Mouse (Mus musculus) urinary bladder, postnatal 4 days (tissue): Measurements from ENCODE around the gene Get4.
A peak's percentile ranks its signal among the peaks of the same experiment; 100 is the strongest.

Experiments used
- DNase-seq, 2 experiments: peaks; one replicate each; pipeline ENCODE4 v3.0.0; 2021 to 2022; ENCODE audit warnings: low spot score in 2 of 2

The Get4 gene

DNA sequence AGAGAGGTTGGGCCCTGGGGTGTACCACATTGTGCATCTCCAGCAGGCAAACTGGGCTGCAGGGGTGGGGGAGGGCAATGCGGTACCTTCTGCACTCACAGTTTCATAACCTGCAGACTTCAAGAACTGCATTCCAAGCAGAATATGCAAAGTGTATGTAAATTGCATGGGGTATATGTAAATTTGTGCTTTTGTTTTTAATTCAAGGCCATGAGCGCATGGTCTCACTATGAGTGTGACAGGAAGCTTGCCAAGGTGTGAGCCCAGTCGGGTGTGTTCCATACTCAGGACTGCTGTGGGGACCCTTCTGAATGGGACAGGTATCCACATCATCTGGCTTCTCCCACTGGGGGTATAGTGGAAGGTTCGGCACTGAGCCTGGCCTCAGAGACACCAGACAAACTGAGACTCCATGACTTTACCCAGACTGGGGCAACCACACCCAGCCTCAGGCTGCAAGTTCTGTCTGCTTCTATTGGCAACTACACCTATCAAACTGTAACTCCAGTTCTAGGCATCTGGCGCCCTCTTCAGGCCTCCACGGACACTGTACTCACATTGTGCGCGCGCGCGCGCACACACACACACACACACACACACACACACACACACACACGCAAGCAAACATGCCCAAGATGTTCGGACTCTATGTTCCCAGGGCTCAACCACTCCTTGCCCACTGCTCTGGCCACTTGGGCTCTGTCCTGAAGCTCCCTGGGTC is 31.5 kb downstream of the Get4 start:
- DNase-seq = no peak

DNA sequence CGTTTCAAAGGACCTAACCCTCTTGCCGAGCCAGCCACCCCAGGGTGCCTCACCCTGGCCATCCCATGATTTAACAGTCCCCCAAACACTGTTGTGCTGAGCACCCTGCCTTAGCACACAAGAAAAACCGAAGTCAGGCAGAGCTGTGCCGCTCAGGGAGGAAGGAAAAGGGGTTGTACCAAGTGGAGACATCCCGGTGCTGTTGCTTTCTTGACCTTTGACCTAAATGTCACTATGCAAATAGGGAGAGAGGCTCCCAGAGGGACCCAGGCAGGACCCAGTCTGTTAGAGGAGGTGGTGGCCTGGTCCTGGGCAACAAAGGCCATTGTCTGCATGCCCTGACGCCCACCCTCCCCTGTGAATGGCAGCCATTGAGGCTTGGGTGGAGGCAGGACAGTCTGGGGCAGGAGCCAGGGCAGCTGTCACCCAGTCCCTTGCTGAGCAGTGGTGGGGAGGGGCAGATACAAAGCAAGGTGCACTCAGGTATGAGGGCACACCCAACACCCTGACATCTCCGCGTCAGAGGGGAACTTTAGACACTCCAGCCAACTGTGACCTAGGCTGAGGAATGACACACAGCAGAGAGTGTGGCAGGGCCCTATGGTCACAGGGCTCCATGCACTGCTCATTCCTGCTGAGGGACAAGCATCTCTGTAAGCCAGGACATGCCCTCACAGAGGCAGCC is 33.4 kb downstream of the Get4 start:
- no peak for DNase-seq

DNA sequence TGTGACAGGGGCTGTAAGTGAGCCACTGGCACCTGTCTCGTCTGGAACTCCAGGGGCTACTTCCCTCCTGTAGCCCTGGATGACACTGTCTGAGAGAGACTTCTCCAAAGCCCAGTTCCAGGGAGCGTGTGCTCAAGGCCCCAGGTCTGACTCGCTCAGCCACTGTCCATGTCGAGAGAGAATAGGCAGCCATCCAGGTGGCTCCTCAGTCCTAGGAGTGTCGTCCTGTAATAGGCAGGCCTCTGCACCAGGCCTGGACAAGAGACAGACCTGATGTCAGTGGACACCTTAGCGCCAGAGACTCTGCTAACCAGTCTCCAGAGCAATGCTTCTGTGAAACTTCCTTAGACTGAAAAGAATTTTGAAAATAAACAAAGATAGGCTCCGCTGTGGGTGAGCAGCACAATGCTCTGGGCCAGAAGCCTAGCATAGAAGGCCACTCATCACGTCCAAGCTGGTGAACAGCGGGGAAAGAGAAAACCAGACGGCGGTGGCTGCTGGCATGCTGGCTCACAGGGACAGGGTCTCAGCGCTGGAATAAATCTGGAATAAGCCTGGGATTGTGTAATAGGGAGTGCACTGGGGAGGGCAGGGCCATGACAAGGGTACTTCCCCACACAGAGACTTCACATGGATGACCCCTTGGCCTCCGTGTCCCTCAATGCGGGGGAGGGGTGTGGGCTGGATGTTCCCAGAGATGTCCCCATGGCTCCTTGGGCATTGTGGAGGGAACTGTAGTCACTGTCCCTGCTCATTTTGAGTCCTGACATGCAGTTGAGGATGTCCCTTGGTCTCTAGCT is 34.2 kb downstream of the Get4 start:
- no peak for DNase-seq

DNA sequence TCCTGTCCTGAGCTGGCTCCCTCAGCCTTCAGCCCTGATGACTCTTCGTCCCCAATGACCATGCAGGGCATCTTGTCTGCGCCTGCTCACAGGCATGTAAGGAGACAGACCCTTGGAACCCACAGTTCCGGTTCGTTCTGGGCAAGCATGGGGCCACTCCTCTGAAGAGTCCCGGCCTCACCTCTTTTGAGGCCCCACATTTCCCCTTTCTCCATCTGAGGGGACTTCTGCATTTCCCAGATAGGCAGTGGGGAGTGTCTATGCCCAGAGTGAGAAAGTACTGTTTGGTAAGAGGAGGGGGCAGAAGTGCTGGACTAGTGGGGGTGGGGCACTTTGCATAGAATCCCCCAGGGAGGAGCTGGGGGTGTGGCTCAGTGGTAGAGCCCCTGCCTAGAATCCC is 35.0 kb downstream of the Get4 start:
- DNase-seq = no peak

DNA sequence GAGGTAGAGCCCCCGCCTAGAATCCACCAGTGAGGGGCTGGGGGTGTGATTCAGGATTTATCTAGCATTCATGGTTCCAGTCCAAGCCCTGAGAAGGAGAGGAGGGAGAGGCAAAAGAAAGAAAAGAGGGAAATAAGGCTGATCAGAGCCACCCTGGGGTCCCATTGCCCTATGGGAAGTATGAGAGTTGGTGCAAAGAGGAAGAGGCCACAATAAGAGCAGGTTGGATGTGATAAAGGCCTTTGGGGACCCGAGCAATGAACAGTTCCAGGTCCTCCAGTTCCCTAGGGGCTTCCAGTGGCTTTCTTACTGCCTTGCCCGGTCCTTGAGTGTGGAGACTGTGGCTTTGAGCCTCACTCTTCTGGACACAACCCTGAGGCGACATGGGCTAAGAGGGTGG is 35.7 kb downstream of the Get4 start:
- no peak for DNase-seq

DNA sequence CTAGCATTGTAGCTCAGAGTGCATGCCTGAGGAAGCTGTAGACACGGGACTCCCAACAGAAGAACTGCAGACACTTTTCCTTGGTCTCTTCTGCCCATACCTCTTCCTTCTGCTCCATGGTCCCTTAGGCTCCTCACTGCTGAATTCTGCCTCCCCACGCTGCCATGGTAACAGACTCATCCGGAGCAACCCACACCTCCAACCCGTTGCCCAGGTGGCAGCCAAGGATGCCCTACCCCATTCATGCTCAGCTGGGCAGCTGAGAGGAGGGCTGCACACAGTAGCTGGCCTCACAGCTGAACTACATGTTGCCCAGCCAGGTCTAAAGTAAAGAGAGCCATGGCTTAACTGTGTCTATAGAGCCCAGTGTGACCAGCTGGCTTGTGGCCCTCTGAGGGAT is 36.5 kb downstream of the Get4 start:
- DNase-seq = no peak

DNA sequence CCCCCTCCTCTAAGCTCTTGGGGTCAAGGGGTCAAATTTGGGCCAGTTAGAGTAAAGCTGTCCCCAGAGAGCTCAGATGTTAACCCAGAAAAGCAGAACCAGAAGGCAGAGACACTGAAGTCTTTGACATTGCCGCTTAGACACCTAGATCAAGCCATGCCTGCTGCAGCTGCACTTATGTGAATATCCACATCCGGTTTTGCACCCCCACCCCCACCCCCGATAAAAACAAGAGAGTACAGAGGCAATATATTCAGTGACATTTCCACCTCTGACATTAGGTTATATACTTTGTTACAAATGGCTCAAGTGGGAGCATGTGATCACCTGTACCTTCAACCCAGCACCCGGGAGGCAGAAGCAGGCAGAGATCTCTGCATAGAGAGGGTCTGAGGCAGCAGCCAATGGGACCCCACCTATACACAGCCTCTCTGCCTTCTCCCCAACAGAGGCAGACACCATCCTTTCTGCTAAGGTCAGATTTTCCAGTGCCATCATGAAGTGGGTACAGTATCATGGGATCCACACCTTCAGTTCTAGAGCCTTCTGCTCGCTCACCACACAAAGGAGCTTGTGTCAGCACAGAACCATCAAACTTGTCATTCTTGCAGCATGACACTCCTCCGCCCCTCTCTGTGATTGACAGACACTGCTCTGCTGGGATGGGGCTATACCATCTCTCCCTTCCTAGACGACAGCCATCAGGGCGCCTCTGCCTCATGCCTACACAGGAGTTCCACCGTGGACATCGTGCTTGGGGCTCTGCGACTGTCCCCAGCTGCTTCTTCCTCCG is 38.5 kb downstream of the Get4 start:
- DNase-seq = no peak

DNA sequence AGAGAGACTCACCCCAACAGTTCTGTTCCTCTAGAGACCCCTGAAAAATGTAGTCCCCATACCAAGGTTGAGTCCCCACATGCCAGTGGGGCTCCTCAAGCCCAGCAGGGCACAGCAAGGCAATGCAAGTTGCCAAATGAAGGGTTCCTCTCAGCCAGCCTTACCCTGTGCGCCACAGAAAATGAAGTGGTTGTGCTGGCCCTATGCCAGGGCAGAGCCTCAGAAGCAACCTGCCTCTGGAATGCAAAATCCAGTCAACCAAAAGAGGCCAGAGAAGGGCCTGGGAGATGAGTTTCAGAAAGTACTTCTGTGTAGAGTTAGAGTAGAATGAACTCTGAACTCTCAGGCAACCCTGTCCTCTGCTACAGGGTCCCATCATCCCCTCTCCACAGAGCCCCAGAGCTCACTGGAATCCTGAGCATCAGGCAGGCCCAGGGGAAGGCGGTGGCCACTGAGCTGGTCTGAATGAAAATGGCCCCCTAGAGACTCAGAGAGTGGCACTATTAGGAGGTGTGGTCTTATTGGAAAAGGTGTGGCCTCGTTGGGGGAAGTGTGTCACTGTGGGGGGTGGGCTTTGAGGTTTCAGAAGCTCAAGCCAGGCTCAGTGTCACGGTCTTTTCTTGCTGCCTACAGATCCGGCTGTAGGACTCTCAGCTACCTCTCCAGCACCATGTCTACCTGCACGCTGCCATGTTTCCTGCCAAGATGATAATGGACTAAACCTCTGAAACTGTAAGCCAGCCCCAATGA is 39.9 kb downstream of the Get4 start:
- DNase-seq = no peak

DNA sequence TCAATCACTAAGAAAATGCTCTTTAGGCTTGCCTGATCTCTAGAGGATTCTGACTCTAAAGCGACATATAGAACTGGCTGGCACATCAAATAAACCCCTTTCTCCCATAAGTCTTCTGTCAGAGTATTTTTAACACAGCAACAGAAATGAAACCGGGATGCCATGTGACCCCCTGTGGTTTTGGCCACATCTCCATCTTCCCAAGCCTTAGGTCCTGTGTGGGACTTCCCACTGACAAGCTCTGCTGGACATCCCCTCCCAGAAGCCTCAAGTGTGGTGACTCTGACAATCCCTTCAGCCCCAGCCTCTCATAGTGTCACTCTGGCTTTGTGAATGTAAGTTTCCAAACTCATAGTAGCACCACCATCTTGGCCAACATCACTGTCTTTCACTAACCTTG is 42.0 kb downstream of the Get4 start:
- no peak for DNase-seq

DNA sequence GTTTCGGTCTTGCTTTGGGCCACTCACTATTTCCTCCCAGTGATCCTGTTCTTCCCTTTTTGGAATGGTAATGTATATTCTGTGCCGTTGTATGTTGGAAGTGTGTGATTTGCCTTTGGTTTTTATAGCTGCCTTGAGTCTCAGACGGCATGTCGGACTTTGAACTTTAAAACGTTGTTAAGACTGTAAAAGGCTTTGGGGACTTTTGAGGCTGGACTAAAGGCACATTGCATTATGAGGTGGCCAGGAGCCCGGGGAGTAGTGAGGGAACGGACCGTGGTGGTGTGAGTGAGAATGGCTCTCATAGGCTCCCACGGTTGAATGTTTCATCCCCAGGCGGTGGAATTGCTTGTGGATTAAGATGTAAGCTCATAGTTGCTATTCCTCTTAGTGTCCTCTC is 45.0 kb downstream of the Get4 start:
- DNase-seq = no peak

DNA sequence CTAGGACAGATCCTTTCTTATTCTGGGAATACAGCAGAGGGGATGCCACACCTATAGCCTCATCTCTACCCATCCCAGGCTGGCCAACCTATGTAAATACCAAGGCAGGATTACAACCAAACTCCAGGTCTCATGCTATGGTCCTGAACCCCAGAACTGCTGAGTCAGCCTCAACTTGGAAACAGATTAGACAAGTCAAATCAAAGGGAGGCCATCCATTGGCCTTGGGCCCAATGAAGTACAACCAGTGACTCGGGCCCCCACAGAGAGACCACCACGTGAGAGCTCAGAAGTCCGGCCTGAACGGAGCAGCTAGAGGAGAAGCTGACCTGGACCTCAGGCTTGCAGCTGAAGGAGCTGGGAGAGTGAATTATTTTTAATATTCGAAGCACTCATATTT is 45.6 kb downstream of the Get4 start:
- DNase-seq = no peak

DNA sequence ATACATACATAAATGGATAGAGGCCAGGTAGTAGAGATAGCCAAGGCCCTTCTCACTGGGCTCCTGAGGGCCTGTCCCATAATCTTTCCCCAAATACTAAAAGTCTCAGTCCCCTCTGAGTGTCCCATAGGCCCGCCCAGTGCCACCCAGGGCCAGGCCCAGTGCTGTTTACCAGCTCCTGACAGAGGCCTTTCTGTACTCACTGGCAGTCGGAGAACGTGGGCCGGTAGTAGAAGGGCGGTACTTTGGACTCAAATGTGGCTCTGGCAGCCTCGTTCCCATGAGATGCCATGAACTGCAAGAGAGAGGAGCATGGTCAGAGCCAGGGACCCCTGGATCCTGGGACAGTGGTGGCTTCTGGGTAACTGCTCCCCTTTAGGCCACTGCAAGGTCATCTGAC is 50.0 kb downstream of the Get4 start:
- no peak for DNase-seq

DNA sequence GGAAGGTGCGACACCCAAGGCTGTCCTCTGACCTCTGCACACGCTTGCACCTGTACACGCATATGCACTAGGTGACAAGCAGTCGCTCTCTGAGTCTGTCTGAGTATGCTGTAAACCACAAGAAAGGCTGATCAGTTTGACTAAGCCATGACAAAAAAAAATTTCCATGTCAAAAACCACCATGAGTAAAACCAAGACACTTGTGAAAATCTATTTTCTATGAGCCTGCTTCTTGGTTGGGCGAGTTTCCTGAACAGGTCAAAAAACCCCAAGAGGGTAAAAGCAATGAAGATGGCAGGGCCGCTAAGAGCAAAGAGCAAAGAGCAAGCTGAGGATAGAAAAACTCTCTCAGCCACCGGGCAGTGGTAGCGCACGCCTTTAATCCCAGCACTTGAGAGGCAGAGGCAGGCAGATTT is 51.5 kb downstream of the Get4 start:
- DNase-seq = no peak

DNA sequence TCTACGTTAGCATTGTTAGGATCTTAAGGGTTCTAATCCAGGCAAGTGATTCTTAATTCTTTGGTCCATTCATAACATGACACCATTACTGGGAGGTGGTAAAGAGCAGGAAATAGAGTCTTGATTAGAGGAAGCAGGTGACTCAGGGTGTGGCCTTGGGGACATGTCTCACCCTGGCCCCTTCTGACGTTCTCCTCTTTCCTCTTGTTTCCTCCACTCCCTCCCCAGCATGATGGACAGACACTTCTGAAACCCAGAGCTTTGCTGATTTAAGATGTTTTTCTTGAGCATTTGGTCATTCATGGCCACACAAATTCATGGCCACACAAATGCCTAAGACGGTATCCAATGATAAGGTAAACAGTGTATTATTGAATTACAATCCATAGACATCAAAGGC is 57.8 kb downstream of the Get4 start:
- no peak for DNase-seq

DNA sequence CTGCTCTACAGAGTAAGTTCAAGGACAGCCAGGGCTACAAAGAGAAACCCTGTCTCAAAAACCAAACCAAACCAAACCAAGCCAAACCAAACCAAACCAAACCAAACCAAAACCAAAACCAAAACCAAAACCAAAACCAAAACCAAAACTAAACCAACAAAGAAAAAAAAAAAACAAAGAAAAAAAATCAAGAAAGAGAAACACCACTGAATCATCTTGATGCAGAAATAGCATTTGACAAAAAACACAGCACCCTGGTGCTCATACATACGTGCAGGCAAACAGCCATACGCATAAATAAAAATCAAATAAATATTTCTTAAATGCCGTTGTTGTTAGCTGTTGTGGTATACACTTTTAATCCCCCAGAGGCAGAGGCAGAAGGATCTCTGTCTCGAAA is 58.4 kb downstream of the Get4 start:
- no peak for DNase-seq

DNA sequence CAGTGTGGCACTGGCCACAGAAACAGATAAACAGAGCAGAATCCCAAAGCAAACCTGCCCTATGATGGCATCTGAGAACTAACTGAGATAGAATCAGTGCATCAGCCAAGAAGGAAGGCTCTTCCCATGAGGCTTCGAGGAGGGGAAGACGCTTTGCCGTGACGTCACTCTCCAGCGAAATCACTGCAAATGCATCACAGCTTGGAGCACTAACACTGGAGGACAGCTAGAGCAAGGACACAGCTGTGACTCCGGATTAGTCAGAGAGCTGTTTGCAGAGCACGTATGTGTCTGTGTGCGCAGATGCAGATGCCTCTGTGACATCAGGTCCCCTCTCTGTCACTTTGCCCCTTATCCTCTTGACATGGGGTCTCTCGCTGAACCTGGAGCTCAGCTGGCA is 59.7 kb downstream of the Get4 start:
- no peak for DNase-seq

DNA sequence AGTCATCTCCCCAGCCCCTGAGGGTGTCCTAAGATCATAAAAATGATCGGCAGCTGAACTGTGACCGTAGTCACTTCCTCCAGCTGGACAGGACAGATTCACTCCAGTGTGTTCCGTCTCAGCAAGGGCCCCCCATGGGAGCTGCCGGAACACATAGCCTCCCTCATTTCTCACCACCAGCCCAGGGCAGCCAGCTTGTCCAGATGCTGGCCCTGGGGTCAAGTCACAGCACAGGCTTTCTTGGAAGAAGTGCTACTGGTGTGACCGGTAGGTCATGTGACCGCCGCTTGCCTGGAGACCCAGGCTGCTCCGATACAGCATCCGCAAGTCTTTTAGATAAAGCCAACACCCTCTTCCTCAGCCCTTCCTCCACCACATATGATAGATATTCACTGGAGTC is 61.4 kb downstream of the Get4 start:
- no peak for DNase-seq

DNA sequence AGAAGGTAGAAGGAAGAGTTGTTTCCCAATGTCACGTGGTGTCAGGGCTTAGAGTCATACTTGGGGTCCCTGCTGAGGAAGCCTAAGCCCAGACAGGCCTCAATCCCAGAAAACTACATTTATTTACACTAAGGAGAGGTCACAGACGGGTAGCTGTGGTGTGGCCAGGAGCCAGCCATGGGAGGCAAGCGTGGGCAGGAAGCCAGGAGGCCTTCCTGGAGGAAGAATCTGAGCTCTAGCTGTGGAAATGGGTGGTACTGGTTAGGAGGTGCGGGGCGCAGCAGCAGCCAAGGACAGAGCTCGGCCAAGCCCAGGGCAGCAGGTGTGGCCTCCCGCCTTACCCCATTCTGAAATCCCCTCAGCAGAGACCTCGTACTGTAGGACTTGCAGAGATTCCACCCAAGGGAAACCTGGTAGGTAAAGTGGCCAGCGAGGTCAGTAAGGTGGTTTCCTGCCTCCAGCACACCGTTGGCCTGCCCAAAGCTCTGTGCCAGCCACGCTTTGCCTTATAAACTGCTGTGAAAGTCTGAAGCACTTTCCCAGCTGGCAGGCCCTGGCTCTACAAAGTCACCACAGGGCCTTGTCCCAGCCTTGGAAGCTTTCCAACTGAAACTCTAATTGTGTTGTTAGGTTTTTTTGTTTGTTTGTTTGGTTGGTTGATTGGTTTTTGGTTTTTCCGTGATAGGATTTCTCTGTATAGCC is 63.0 kb downstream of the Get4 start:
- no peak for DNase-seq

DNA sequence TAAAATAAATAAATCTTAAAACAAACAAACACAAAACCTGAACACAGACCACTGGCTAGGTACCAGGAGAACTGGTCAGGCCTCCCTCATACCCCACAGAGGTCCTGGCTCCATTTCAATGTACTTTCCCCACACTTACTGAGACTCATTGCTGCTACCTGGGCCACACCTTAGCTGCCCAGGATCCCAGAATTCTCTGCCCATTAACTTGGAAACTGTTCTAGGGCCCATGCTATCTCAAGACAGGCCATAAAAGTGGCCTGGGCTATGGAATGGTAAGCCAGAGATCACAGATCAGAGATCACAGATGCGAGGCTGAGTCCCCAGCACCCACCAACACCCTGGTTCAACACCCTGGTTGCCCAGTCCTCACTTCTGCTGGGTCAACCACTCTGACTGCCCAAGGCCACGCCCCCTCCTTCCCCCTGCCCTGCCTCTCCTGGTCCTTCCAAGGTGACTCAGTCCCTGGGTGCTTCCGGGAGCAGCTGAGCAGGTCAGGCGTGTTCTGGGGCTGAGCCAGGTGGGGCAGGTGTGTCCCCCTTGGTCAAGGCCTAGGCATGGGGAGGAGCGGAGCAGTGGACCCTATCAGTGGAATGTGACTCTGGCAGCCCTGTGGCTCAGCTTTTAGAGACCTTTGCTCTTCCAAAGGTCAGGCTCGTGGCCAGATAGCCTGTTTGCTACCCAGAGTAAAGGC is 65.0 kb downstream of the Get4 start:
- peak; percentile 50 to 71 for DNase-seq
